Mouse (Mus musculus) ES-Bruce4 (cell line): ENCODE results near the gene Zfp141. TPM values are rescaled to one million over a fixed set of nuclear protein-coding genes. Genes with fewer than 3 reads are reported as not detected.

Experiments used
- H3K27ac ChIP-seq: 2 replicates; pipeline ENCODE4 v1.5.1; 2012; ENCODE audit warnings: low read length, inconsistent platforms; ENCODE audit not compliant: insufficient read depth
- H3K27me3 ChIP-seq: 2 replicates; pipeline ENCODE4 v1.6.1; 2012; ENCODE audit warnings: mild to moderate bottlenecking, low read length, inconsistent platforms; ENCODE audit not compliant: control insufficient read depth, poor library complexity, insufficient read depth, severe bottlenecking
- H3K36me3 ChIP-seq: 2 replicates; pipeline ENCODE4 v1.6.1; 2012; ENCODE audit warnings: inconsistent platforms, mild to moderate bottlenecking, low read length, moderate library complexity; ENCODE audit not compliant: control insufficient read depth, poor library complexity, insufficient read depth, severe bottlenecking
- H3K4me1 ChIP-seq: one replicate; pipeline ENCODE4 v1.8.1; 2011; ENCODE audit warnings: low read length; ENCODE audit not compliant: control insufficient read depth, insufficient read depth
- H3K4me3 ChIP-seq: 2 replicates; pipeline ENCODE4 v1.5.1; 2011; ENCODE audit warnings: low read depth, mild to moderate bottlenecking, low read length
- H3K9ac ChIP-seq: 2 replicates; pipeline ENCODE4 v1.6.1; 2012; ENCODE audit warnings: low read depth, mild to moderate bottlenecking, inconsistent platforms; ENCODE audit not compliant: poor library complexity, severe bottlenecking
- H3K9me3 ChIP-seq: replicated peaks from 2 replicates; pipeline ENCODE4 v1.6.1; 2012; ENCODE audit warnings: mild to moderate bottlenecking, low read length, inconsistent platforms; ENCODE audit not compliant: control insufficient read depth, poor library complexity, insufficient read depth, severe bottlenecking
- CTCF ChIP-seq: IDR thresholded peaks from one replicate; pipeline ENCODE4 v1.8.1; 2011; ENCODE audit warnings: low read depth, low read length
- EP300 ChIP-seq: IDR thresholded peaks from 2 replicates; pipeline ENCODE4 v1.6.1; 2011; ENCODE audit warnings: low read depth, low read length; ENCODE audit not compliant: insufficient read depth
- POLR2A ChIP-seq: IDR thresholded peaks from one replicate; pipeline ENCODE4 v1.8.1; 2011; ENCODE audit warnings: low read length; ENCODE audit not compliant: insufficient read depth
- polyA plus RNA-seq: library from polyadenylated mRNA; stranded (reverse); fragments of >200 nt; gene quantifications from 2 replicates; pipeline ENCODE4 v1.2.4, GENCODE M21; 2011; ENCODE audit warnings: low read depth; ENCODE audit not compliant: missing spikeins, insufficient read depth, insufficient read length

Zfp141 gene
- polyA plus RNA-seq, 1 experiment = 37.8 TPM

GRCm38 (mm10) chr7:42490859-42491258, 14.7 kb downstream of the Zfp141 start:
- H3K9me3 ChIP-seq = 0 out of 2 replicates have a peak, but pooled peaks cover 4% of the 10 kb centered on the region
- H3K36me3 ChIP-seq = peaks cover 33% of the 10 kb centered on the region
- no peak overlapping the region for H3K27ac ChIP-seq
- no peaks in the 10 kb centered on the region for H3K4me1 ChIP-seq
- no peak for TF ChIP-seq EP300
- no peak for TF ChIP-seq POLR2A
- no peak for TF ChIP-seq CTCF
- H3K27me3 ChIP-seq = no peaks in the 10 kb centered on the region
- H3K4me3 ChIP-seq = no peak overlapping the region
- H3K9ac ChIP-seq = no peak overlapping the region

DNA sequence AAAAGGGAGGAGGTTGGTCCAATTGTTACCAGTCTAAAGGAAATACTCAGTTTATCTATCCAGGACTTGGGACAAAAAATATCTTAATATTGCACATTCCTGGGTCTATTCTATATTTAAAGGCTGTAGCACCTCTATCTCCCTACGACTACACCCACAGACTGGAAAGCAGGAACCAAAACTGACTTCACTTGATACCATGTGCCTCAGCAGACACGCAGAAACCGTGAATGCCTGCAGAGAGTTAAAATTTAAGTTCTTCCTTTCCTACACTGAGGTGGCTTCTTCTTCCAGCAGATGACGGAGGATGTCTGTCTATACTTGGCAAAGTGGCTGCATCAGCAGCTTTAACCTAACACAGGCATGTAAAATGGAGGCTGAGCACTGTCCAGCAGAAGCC, 15.2 kb downstream of the Zfp141 start:
- Histone ChIP-seq H3K4me3 (no peak overlapping the region), H3K36me3 (peaks cover 37% of the 10 kb centered on the region), H3K27ac (no peak overlapping the region), H3K27me3 (no peaks in the 10 kb centered on the region), H3K9ac (no peak overlapping the region), H3K4me1 (no peaks in the 10 kb centered on the region), H3K9me3 (no peaks in the 10 kb centered on the region)
- TF ChIP-seq POLR2A (no peak), CTCF (no peak), EP300 (no peak)

GRCm38 (mm10) chr7:42454640-42455039, 50.9 kb downstream of the Zfp141 start:
- no peaks in the 10 kb centered on the region for H3K27me3 ChIP-seq
- no peak overlapping the region for H3K4me3 ChIP-seq
- no peaks in the 10 kb centered on the region for H3K36me3 ChIP-seq
- no peaks in the 10 kb centered on the region for H3K4me1 ChIP-seq
- TF ChIP-seq POLR2A (no peak), CTCF (peak; percentile 7), EP300 (no peak)
- no peak overlapping the region for H3K9ac ChIP-seq
- H3K27ac ChIP-seq = no peak overlapping the region
- no peaks in the 10 kb centered on the region for H3K9me3 ChIP-seq

GRCm38 (mm10) chr7:42450618-42451017, 54.9 kb downstream of the Zfp141 start:
- Histone ChIP-seq H3K27me3 (no peaks in the 10 kb centered on the region), H3K4me3 (no peak overlapping the region), H3K27ac (no peak overlapping the region), H3K9ac (no peak overlapping the region), H3K4me1 (no peaks in the 10 kb centered on the region), H3K36me3 (no peaks in the 10 kb centered on the region), H3K9me3 (no peaks in the 10 kb centered on the region)
- peak; percentile 90 for TF ChIP-seq CTCF
- TF ChIP-seq POLR2A = no peak

- H3K9me3 ChIP-seq = no peaks in the 10 kb centered on the region
- no peak within 1 kb of the TSS for H3K27ac ChIP-seq
- H3K27me3 ChIP-seq = no peaks in the 10 kb centered on the region
- no peak within 1 kb of the TSS for H3K9ac ChIP-seq
- H3K36me3 ChIP-seq = no peaks in the 10 kb centered on the region
- TF ChIP-seq CTCF (no peak), EP300 (no peak), POLR2A (no peak)
- H3K4me1 ChIP-seq = no peaks in the 10 kb centered on the region
- no peak within 1 kb of the TSS for H3K4me3 ChIP-seq
Observed at GRCm38 (mm10) chr7:42447850-42448249, 57.7 kb downstream of the Zfp141 start, which contains the start of gene 4933421I07Rik. Gene 4933421I07Rik, minus strand, starts transcription at chr7:42448120.

- H3K27me3 ChIP-seq = no peaks in the 10 kb centered on the region
- H3K27ac ChIP-seq = no peak overlapping the region
- TF ChIP-seq POLR2A (no peak), EP300 (no peak), CTCF (no peak)
- H3K9me3 ChIP-seq = no peaks in the 10 kb centered on the region
- no peaks in the 10 kb centered on the region for H3K36me3 ChIP-seq
- no peaks in the 10 kb centered on the region for H3K4me1 ChIP-seq
- H3K9ac ChIP-seq = no peak overlapping the region
- H3K4me3 ChIP-seq = no peak overlapping the region
Observed at GRCm38 (mm10) chr7:42447352-42447751, 58.2 kb downstream of the Zfp141 start.

Other genes with a start within 250 kb of the Zfp141 start
- gene Vmn2r61, start 245.7 kb downstream of the Zfp141 start, polyA plus RNA-seq = not detected in 2 replicates
- gene 4933421I07Rik, start 57.6 kb downstream of the Zfp141 start, polyA plus RNA-seq = not detected in 2 replicates
- not detected in 2 replicates for gene Gm21028, start 72.8 kb upstream of the Zfp141 start, polyA plus RNA-seq
- 9.3 and 13.2 TPM in 2 replicates for gene Zfp977, start 86.8 kb upstream of the Zfp141 start, polyA plus RNA-seq
- 11.7 and 14.6 TPM in 2 replicates for gene Zfp976, start 136.8 kb upstream of the Zfp141 start, polyA plus RNA-seq
- 22.5 and 22.9 TPM in 2 replicates for gene Zfp975, start 187.0 kb upstream of the Zfp141 start, polyA plus RNA-seq
- 25.2 and 32.4 TPM in 2 replicates for gene Gm17067, start 221.3 kb upstream of the Zfp141 start, polyA plus RNA-seq